Mouse (Mus musculus) embryonic facial prominence, embryonic 12.5 days (tissue): ENCODE measurements at regions not wholly inside any gene's neighbourhood (a gene's known extent, or its start where the extent isn't known, plus 50 kb on each side); places are given as distances from the start of the nearest gene placed in this dataset.

Experiments used
- ATAC-seq: fragments of 200-750 bp; cut with Nextera tagmentation; 2 replicates; pipeline ENCODE4 v1.8.0; 2017; ENCODE audit not compliant: insufficient number of reproducible peaks, insufficient read depth, low FRiP score, low TSS enrichment
- H3K27ac ChIP-seq: fragments of 300-500 bp; sonication (generic); 2 replicates; pipeline ENCODE4 v1.5.1; 2016; ENCODE audit warnings: mild to moderate bottlenecking
- H3K27me3 ChIP-seq: fragments of 300-500 bp; sonication (generic); 2 replicates; pipeline ENCODE4 v1.6.1; 2016; ENCODE audit warnings: mild to moderate bottlenecking, moderate library complexity
- H3K36me3 ChIP-seq: fragments of 300-500 bp; sonication (generic); 2 replicates; pipeline ENCODE4 v1.6.1; 2016; ENCODE audit warnings: mild to moderate bottlenecking
- H3K4me1 ChIP-seq: fragments of 300-500 bp; sonication (generic); 2 replicates; pipeline ENCODE4 v1.6.1; 2016
- H3K4me2 ChIP-seq: fragments of 300-500 bp; sonication (generic); replicated peaks from 2 replicates; pipeline ENCODE4 v1.6.1; 2016; ENCODE audit warnings: mild to moderate bottlenecking, moderate library complexity
- H3K4me3 ChIP-seq: fragments of 300-500 bp; sonication (generic); 2 replicates; pipeline ENCODE4 v1.5.1; 2016; ENCODE audit warnings: mild to moderate bottlenecking
- H3K9ac ChIP-seq: fragments of 300-500 bp; sonication (generic); 2 replicates; pipeline ENCODE4 v1.6.1; 2016; ENCODE audit warnings: mild to moderate bottlenecking, moderate library complexity
- H3K9me3 ChIP-seq: fragments of 300-500 bp; sonication (generic); 2 replicates; pipeline ENCODE4 v1.6.1; 2016; ENCODE audit warnings: mild to moderate bottlenecking, moderate library complexity
- WGBS: fragments of 180-500 bp; shearing (Covaris S2); methylation state at CpG from one replicate; pipeline ENCODE4 v1.1.7; 2016; 5-methylcytosine and 5-hydroxymethylcytosine counted together

GRCm38 (mm10) chr10:95030801-95031200 is 86.2 kb upstream of the Plxnc1 start:
- no peak overlapping the region for H3K4me3 ChIP-seq
- WGBS, result 76% methylated on average over 5 of the region's 5 CpGs
- no peaks in the 10 kb centered on the region for H3K36me3 ChIP-seq
- H3K27me3 ChIP-seq, result no peaks in the 10 kb centered on the region
- H3K9ac ChIP-seq, result no peak overlapping the region
- no peak overlapping the region for H3K27ac ChIP-seq
- H3K4me2 ChIP-seq, result no peak overlapping the region
- no peak for ATAC-seq
- H3K4me1 ChIP-seq, result peaks cover 12% of the 10 kb centered on the region
- no peaks in the 10 kb centered on the region for H3K9me3 ChIP-seq

- Histone ChIP-seq H3K27me3 (no peaks in the 10 kb centered on the region), H3K9ac (no peak overlapping the region), H3K4me1 (peaks cover 12% of the 10 kb centered on the region), H3K4me2 (no peak overlapping the region), H3K4me3 (no peak overlapping the region), H3K27ac (no peak overlapping the region), H3K36me3 (no peaks in the 10 kb centered on the region), H3K9me3 (no peaks in the 10 kb centered on the region)
- 29% methylated on average over 3 of the region's 3 CpGs for WGBS
- no peak for ATAC-seq
These were observed 84.9 kb upstream of the Plxnc1 start for GRCm38 (mm10) chr10:95029554-95029953.

- H3K27ac ChIP-seq, result no peak overlapping the region
- peaks cover 12% of the 10 kb centered on the region for H3K4me1 ChIP-seq
- ATAC-seq, result no peak
- no peak overlapping the region for H3K4me2 ChIP-seq
- H3K36me3 ChIP-seq, result no peaks in the 10 kb centered on the region
- no peaks in the 10 kb centered on the region for H3K9me3 ChIP-seq
- 88% methylated on average over 12 of the region's 12 CpGs for WGBS
- no peaks in the 10 kb centered on the region for H3K27me3 ChIP-seq
- no peak overlapping the region for H3K9ac ChIP-seq
- H3K4me3 ChIP-seq, result no peak overlapping the region
These were observed 81.1 kb upstream of the Plxnc1 start for GRCm38 (mm10) chr10:95025569-95026327.

GRCm38 (mm10) chr10:95021209-95021608 is 76.6 kb upstream of the Plxnc1 start:
- no peaks in the 10 kb centered on the region for H3K36me3 ChIP-seq
- H3K4me3 ChIP-seq, result no peak overlapping the region
- WGBS, result 57% methylated on average over 1 of the region's 1 CpGs
- no peak overlapping the region for H3K9ac ChIP-seq
- no peak overlapping the region for H3K27ac ChIP-seq
- no peaks in the 10 kb centered on the region for H3K9me3 ChIP-seq
- ATAC-seq, result no peak
- no peaks in the 10 kb centered on the region for H3K27me3 ChIP-seq
- H3K4me2 ChIP-seq, result no peak overlapping the region
- H3K4me1 ChIP-seq, result no peaks in the 10 kb centered on the region

GRCm38 (mm10) chr10:95016896-95017295 is 72.3 kb upstream of the Plxnc1 start:
- no peaks in the 10 kb centered on the region for H3K9me3 ChIP-seq
- H3K9ac ChIP-seq, result no peak overlapping the region
- H3K27me3 ChIP-seq, result no peaks in the 10 kb centered on the region
- no peaks in the 10 kb centered on the region for H3K36me3 ChIP-seq
- H3K4me1 ChIP-seq, result no peaks in the 10 kb centered on the region
- no peak overlapping the region for H3K4me3 ChIP-seq
- no peak overlapping the region for H3K27ac ChIP-seq
- 87% methylated on average over 7 of the region's 7 CpGs for WGBS
- H3K4me2 ChIP-seq, result no peak overlapping the region
- ATAC-seq, result no peak

- Histone ChIP-seq H3K9ac (no peak overlapping the region), H3K4me2 (no peak overlapping the region), H3K27me3 (no peaks in the 10 kb centered on the region), H3K9me3 (no peaks in the 10 kb centered on the region), H3K27ac (no peak overlapping the region), H3K4me3 (no peak overlapping the region), H3K4me1 (no peaks in the 10 kb centered on the region), H3K36me3 (no peaks in the 10 kb centered on the region)
- 88% methylated on average over 9 of the region's 9 CpGs for WGBS
- ATAC-seq, result no peak
These were observed 70.8 kb upstream of the Plxnc1 start for GRCm38 (mm10) chr10:95015298-95015951.

GRCm38 (mm10) chr10:95013946-95014345 is 69.3 kb upstream of the Plxnc1 start:
- no peaks in the 10 kb centered on the region for H3K36me3 ChIP-seq
- no peak overlapping the region for H3K27ac ChIP-seq
- WGBS, result 83% methylated on average over 4 of the region's 4 CpGs
- no peak overlapping the region for H3K4me2 ChIP-seq
- H3K27me3 ChIP-seq, result no peaks in the 10 kb centered on the region
- H3K9me3 ChIP-seq, result no peaks in the 10 kb centered on the region
- no peak overlapping the region for H3K9ac ChIP-seq
- no peak for ATAC-seq
- H3K4me1 ChIP-seq, result no peaks in the 10 kb centered on the region
- H3K4me3 ChIP-seq, result no peak overlapping the region

- no peaks in the 10 kb centered on the region for H3K4me1 ChIP-seq
- H3K36me3 ChIP-seq, result no peaks in the 10 kb centered on the region
- WGBS, result 89% methylated on average over 11 of the region's 11 CpGs
- no peak overlapping the region for H3K9ac ChIP-seq
- H3K9me3 ChIP-seq, result no peaks in the 10 kb centered on the region
- H3K4me3 ChIP-seq, result no peak overlapping the region
- ATAC-seq, result no peak
- H3K27me3 ChIP-seq, result no peaks in the 10 kb centered on the region
- H3K4me2 ChIP-seq, result no peak overlapping the region
- no peak overlapping the region for H3K27ac ChIP-seq
These were observed 68.7 kb upstream of the Plxnc1 start for GRCm38 (mm10) chr10:95013213-95013915.

- H3K9me3 ChIP-seq, result no peaks in the 10 kb centered on the region; the same call in 1 of the 2 replicates
- no peak overlapping the region for H3K27ac ChIP-seq
- no peaks in the 10 kb centered on the region for H3K27me3 ChIP-seq
- no peak overlapping the region for H3K4me3 ChIP-seq
- no peaks in the 10 kb centered on the region for H3K4me1 ChIP-seq
- ATAC-seq, result no peak
- H3K9ac ChIP-seq, result no peak overlapping the region
- WGBS, result 92% methylated on average over 6 of the region's 6 CpGs
- no peak overlapping the region for H3K4me2 ChIP-seq
- H3K36me3 ChIP-seq, result no peaks in the 10 kb centered on the region
These were observed 65.7 kb upstream of the Plxnc1 start for GRCm38 (mm10) chr10:95010333-95010732.

GRCm38 (mm10) chr10:95009081-95009480 is 64.4 kb upstream of the Plxnc1 start:
- no peak overlapping the region for H3K27ac ChIP-seq
- no peak overlapping the region for H3K4me3 ChIP-seq
- H3K4me1 ChIP-seq, result no peaks in the 10 kb centered on the region
- H3K4me2 ChIP-seq, result no peak overlapping the region
- no peak for ATAC-seq
- H3K9me3 ChIP-seq, result no peaks in the 10 kb centered on the region; the same call in 1 of the 2 replicates
- H3K36me3 ChIP-seq, result no peaks in the 10 kb centered on the region
- H3K9ac ChIP-seq, result no peak overlapping the region
- H3K27me3 ChIP-seq, result no peaks in the 10 kb centered on the region
- 89% methylated on average over 1 of the region's 1 CpGs for WGBS

GRCm38 (mm10) chr10:95004065-95004763 is 59.6 kb upstream of the Plxnc1 start:
- H3K27me3 ChIP-seq, result no peaks in the 10 kb centered on the region
- no peaks in the 10 kb centered on the region for H3K4me1 ChIP-seq
- H3K9me3 ChIP-seq, result no peaks in the 10 kb centered on the region; the same call in 1 of the 2 replicates
- no peak for ATAC-seq
- H3K36me3 ChIP-seq, result no peaks in the 10 kb centered on the region
- H3K4me3 ChIP-seq, result no peak overlapping the region
- no peak overlapping the region for H3K4me2 ChIP-seq
- no peak overlapping the region for H3K27ac ChIP-seq
- H3K9ac ChIP-seq, result no peak overlapping the region
- 80% methylated on average over 9 of the region's 9 CpGs for WGBS
